Mouse (Mus musculus) lung, postnatal 14 days (tissue): Measurements from ENCODE around the gene Cdk12.

Experiments used
- DNase-seq: peaks from one replicate; pipeline ENCODE4 v3.0.0; 2021

Gene Cdk12

GRCm38 (mm10) chr11:98318421-98319116, 115.7 kb downstream of the Cdk12 start:
- no peak for DNase-seq

GRCm38 (mm10) chr11:98319120-98319519, 116.3 kb downstream of the Cdk12 start:
- DNase-seq, result no peak

GRCm38 (mm10) chr11:98319544-98319943, 116.7 kb downstream of the Cdk12 start:
- no peak for DNase-seq

GRCm38 (mm10) chr11:98319944-98320343, 117.1 kb downstream of the Cdk12 start:
- no peak for DNase-seq

GRCm38 (mm10) chr11:98320381-98320780, 117.5 kb downstream of the Cdk12 start:
- DNase-seq, result no peak

- DNase-seq, result no peak
Measured at GRCm38 (mm10) chr11:98320806-98321676, 118.2 kb downstream of the Cdk12 start.

- no peak for DNase-seq
Measured at GRCm38 (mm10) chr11:98321677-98322003, 118.8 kb downstream of the Cdk12 start.

GRCm38 (mm10) chr11:98322159-98322558, 119.3 kb downstream of the Cdk12 start:
- no peak for DNase-seq

GRCm38 (mm10) chr11:98323136-98323866, 120.4 kb downstream of the Cdk12 start:
- no peak for DNase-seq

- peak; percentile 36 for DNase-seq
Measured at GRCm38 (mm10) chr11:98323933-98324332, 121.1 kb downstream of the Cdk12 start.

GRCm38 (mm10) chr11:98325191-98325820, 122.4 kb downstream of the Cdk12 start:
- no peak for DNase-seq

- no peak for DNase-seq
Measured at GRCm38 (mm10) chr11:98325821-98326218, 123.0 kb downstream of the Cdk12 start.

- no peak for DNase-seq
Measured at GRCm38 (mm10) chr11:98326741-98327135, 123.9 kb downstream of the Cdk12 start.

- DNase-seq, result no peak
Measured at GRCm38 (mm10) chr11:98327136-98328030, 124.5 kb downstream of the Cdk12 start.

GRCm38 (mm10) chr11:98328031-98328370, 125.1 kb downstream of the Cdk12 start:
- no peak for DNase-seq
